Mouse (Mus musculus): ENCODE results near the gene Mrps2. TPM values are rescaled to one million over a fixed set of nuclear protein-coding genes. Genes with fewer than 3 reads are reported as not detected.

Mrps2 gene
- polyA plus RNA-seq (2015; fragmentation: Nextera tagmentation; extraction: Ambion mirVana) = 59.4 and 60.0 TPM in 2 replicates

- Histone ChIP-seq H3K9me3 (peaks cover 9% of the 10 kb centered on the region), H3K27me3 (peaks cover 10% of the 10 kb centered on the region), H3K9ac (peak within 1 kb of the TSS; percentile 98), H3K27ac (peak within 1 kb of the TSS; percentile 48), H3K4me2 (replicated peaks) (peak within 1 kb of the TSS; percentile 87), H3K36me3 (peaks cover 43% of the 10 kb centered on the region), H3K4me3 (peak within 1 kb of the TSS; percentile 93), H3K4me1 (peaks cover 20% of the 10 kb centered on the region)
- under 1% methylated on average over 52 of the region's 52 CpGs for WGBS
- peak; percentile 90 for ATAC-seq (ENCODE audit: low FRiP score, low read depth)
These were observed at the start of gene Mrps2 for GRCm38 (mm10) chr2:28467860-28468485. Gene Mrps2 (plus strand): TSS chr2:28468066.

DNA sequence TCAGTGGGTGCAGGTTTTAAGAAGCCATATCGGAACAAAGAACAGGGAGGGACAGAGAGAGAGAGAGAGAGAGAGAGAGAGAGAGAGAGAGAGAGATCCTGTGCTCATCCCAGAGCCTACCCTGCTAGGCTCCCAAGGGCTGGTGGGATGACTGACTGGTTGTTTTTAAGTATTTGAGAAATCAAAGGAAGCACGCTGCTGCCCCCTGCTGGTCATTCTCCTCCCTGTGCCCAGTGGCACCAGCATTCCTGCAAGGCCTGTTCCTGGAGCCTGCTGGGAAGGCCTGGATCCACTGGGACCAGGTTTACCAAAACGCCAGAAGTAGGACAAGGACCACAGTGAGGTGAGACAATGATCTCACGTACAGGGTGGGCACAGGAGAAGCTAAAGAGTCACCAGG, 48.0 kb upstream of the Mrps2 start:
- ATAC-seq (ENCODE audit: low FRiP score, low read depth) = no peak; the same call in 1 of the 2 replicates
- no peaks in the 10 kb centered on the region for H3K9me3 ChIP-seq
- H3K27ac ChIP-seq = no peak overlapping the region
- H3K4me3 ChIP-seq = no peak overlapping the region
- H3K27me3 ChIP-seq = no peaks in the 10 kb centered on the region
- H3K36me3 ChIP-seq = no peaks in the 10 kb centered on the region
- no peak overlapping the region for H3K4me2 ChIP-seq (replicated peaks)
- 15% methylated on average over 4 of the region's 4 CpGs for WGBS
- H3K4me1 ChIP-seq = peaks cover 11% of the 10 kb centered on the region
- H3K9ac ChIP-seq = no peak overlapping the region

DNA sequence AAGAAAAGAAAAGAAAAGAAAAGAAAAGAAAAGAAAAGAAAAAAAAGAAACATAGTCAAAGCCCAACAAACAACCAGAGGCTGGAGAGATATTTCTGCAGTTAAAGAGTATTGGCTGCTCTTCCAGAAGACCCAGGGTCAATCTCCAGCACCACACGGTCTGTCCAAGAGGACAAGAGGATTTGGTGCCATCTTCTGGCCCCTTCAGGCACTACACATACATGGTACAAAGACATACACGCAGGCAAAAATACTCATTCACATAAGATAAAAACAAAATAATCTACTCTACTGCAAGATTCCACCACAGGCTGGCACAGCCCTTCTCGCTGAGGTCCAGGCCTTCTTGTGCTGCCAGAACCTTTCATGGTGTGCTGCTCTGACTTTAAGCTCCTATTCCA, 44.7 kb upstream of the Mrps2 start:
- H3K4me1 ChIP-seq = peaks cover 7% of the 10 kb centered on the region; the same call in 1 of the 2 replicates
- no peak overlapping the region for H3K4me2 ChIP-seq (replicated peaks)
- no peak for ATAC-seq (ENCODE audit: low FRiP score, low read depth)
- WGBS = 39% methylated on average over 3 of the region's 3 CpGs
- H3K27me3 ChIP-seq = no peaks in the 10 kb centered on the region
- H3K4me3 ChIP-seq = no peak overlapping the region
- H3K9ac ChIP-seq = no peak overlapping the region
- no peaks in the 10 kb centered on the region for H3K9me3 ChIP-seq
- H3K27ac ChIP-seq = no peak overlapping the region
- no peaks in the 10 kb centered on the region for H3K36me3 ChIP-seq

- Histone ChIP-seq H3K27me3 (no peaks in the 10 kb centered on the region), H3K9me3 (no peaks in the 10 kb centered on the region), H3K27ac (no peak overlapping the region), H3K4me1 (peaks cover 7% of the 10 kb centered on the region; the same call in 1 of the 2 replicates), H3K36me3 (no peaks in the 10 kb centered on the region), H3K9ac (no peak overlapping the region), H3K4me2 (replicated peaks) (no peak overlapping the region), H3K4me3 (no peak overlapping the region)
- WGBS = 77% methylated on average over 6 of the region's 6 CpGs
- ATAC-seq (ENCODE audit: low FRiP score, low read depth) = no peak
These were observed 40.6 kb upstream of the Mrps2 start for GRCm38 (mm10) chr2:28427226-28427625.

- Histone ChIP-seq H3K27ac (no peak overlapping the region), H3K36me3 (no peaks in the 10 kb centered on the region), H3K27me3 (no peaks in the 10 kb centered on the region), H3K4me2 (replicated peaks) (no peak overlapping the region), H3K4me3 (no peak overlapping the region), H3K9me3 (no peaks in the 10 kb centered on the region), H3K4me1 (peaks cover 6% of the 10 kb centered on the region; the same call in 1 of the 2 replicates), H3K9ac (no peak overlapping the region)
- 48% methylated on average over 6 of the region's 6 CpGs for WGBS
- no peak for ATAC-seq (ENCODE audit: low FRiP score, low read depth)
These were observed 37.0 kb upstream of the Mrps2 start for GRCm38 (mm10) chr2:28430846-28431245.

GRCm38 (mm10) chr2:28432811-28433210, 35.1 kb upstream of the Mrps2 start:
- ATAC-seq (ENCODE audit: low FRiP score, low read depth) = no peak
- Histone ChIP-seq H3K36me3 (no peaks in the 10 kb centered on the region), H3K9me3 (no peaks in the 10 kb centered on the region), H3K27me3 (no peaks in the 10 kb centered on the region), H3K27ac (no peak overlapping the region; the same call in 1 of the 2 replicates), H3K4me2 (replicated peaks) (no peak overlapping the region), H3K9ac (no peak overlapping the region), H3K4me3 (no peak overlapping the region), H3K4me1 (peaks cover 6% of the 10 kb centered on the region; the same call in 1 of the 2 replicates)
- WGBS = 7% methylated on average over 1 of the region's 1 CpGs

- Histone ChIP-seq H3K27ac (no peak overlapping the region), H3K36me3 (no peaks in the 10 kb centered on the region), H3K9me3 (no peaks in the 10 kb centered on the region), H3K4me3 (no peak overlapping the region), H3K4me2 (replicated peaks) (no peak overlapping the region), H3K4me1 (peaks cover 6% of the 10 kb centered on the region; the same call in 1 of the 2 replicates), H3K27me3 (no peaks in the 10 kb centered on the region), H3K9ac (no peak overlapping the region)
- 39% methylated on average over 2 of the region's 2 CpGs for WGBS
- ATAC-seq (ENCODE audit: low FRiP score, low read depth) = no peak
These were observed 34.4 kb upstream of the Mrps2 start for GRCm38 (mm10) chr2:28433512-28433911.

GRCm38 (mm10) chr2:28435401-28435800, 32.5 kb upstream of the Mrps2 start:
- Histone ChIP-seq H3K36me3 (no peaks in the 10 kb centered on the region), H3K27ac (no peak overlapping the region), H3K9ac (no peak overlapping the region), H3K27me3 (no peaks in the 10 kb centered on the region), H3K4me2 (replicated peaks) (no peak overlapping the region), H3K4me1 (peaks cover 6% of the 10 kb centered on the region; the same call in 1 of the 2 replicates), H3K4me3 (no peak overlapping the region), H3K9me3 (no peaks in the 10 kb centered on the region)
- no peak for ATAC-seq (ENCODE audit: low FRiP score, low read depth)
- 89% methylated on average over 11 of the region's 11 CpGs for WGBS

DNA sequence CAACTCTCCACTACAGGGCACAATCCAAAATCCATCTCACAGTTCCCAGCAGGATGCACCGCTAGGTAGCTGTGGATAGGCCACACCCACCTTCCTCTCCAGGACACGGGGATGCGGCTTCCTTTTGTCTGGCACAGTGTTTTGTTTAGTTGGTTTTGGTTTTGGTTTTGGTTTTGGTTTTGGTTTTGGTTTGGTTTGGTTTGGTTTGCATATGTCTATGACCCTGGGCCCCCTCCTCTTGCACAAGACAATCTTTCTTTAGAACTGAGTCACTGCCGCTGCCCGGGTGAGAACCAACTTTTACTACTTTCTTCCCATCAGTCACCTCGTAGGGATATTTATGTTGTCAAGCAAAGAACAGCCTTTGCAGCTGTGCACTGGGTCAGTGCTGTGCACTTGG, 27.0 kb upstream of the Mrps2 start:
- no peak overlapping the region for H3K4me3 ChIP-seq
- H3K4me1 ChIP-seq = peaks cover 2% of the 10 kb centered on the region
- ATAC-seq (ENCODE audit: low FRiP score, low read depth) = no peak
- no peak overlapping the region for H3K27ac ChIP-seq
- WGBS = 66% methylated on average over 6 of the region's 6 CpGs
- H3K9me3 ChIP-seq = no peaks in the 10 kb centered on the region
- no peak overlapping the region for H3K4me2 ChIP-seq (replicated peaks)
- H3K36me3 ChIP-seq = no peaks in the 10 kb centered on the region
- H3K9ac ChIP-seq = no peak overlapping the region
- 0 out of 2 replicates have a peak, but pooled peaks cover 2% of the 10 kb centered on the region for H3K27me3 ChIP-seq

DNA sequence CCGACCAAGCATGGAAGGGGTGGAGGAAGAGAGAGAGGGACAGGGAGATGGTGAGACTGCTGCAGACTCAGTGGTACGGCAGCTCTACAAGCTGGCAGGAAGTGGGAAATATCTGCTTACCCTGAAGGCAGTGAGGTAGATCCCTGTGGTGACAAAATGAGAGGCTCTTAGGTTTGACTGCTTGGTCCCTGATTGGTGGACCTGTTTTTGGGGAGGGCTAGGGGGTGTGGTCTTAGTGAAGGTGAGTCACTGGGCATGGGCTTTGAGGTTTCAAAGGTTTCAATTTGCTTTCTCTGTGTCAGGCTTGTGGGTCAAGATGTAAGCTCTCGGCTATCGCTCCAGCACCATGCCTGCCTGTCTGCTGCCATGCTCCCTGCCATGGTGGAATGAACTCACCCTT, 22.8 kb upstream of the Mrps2 start:
- 77% methylated on average over 4 of the region's 4 CpGs for WGBS
- no peak for ATAC-seq (ENCODE audit: low FRiP score, low read depth)
- no peak overlapping the region for H3K4me2 ChIP-seq (replicated peaks)

DNA sequence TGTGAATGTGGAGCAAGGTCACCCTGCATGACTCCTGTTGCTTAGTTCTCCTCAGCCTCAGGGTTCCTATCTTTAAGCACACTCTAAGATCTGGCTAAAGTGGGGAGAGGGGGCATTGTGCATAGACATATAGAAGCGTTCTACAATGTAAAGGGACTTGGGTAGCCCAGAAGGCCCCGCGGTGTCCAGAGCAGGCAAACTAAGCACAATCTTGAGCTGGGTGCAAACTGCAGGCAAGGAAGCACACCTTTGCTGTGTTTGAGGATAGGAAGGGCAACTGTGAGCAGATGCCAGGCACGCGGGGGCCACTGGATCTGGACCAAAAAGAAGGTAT, 21.7 kb upstream of the Mrps2 start:
- H3K27ac ChIP-seq = peak overlapping the region; percentile 70; the same call in 1 of the 2 replicates
- peak overlapping the region; percentile 92 for H3K4me2 ChIP-seq (replicated peaks)
- no peaks in the 10 kb centered on the region for H3K9me3 ChIP-seq
- 0 out of 2 replicates have a peak, but pooled peaks have one; percentile 13 for ATAC-seq (ENCODE audit: low FRiP score, low read depth)
- H3K4me1 ChIP-seq = peaks cover 15% of the 10 kb centered on the region
- H3K36me3 ChIP-seq = peaks cover 20% of the 10 kb centered on the region
- WGBS = 4% methylated on average over 5 of the region's 5 CpGs
- H3K27me3 ChIP-seq = 0 out of 2 replicates have a peak, but pooled peaks cover 2% of the 10 kb centered on the region
- H3K9ac ChIP-seq = peak overlapping the region; percentile 88
- peak overlapping the region; percentile 77 for H3K4me3 ChIP-seq

More for the DNA sequence above, 22.8 kb upstream of the Mrps2 start:
- Histone ChIP-seq H3K9me3 (no peaks in the 10 kb centered on the region), H3K27ac (no peak overlapping the region), H3K27me3 (0 out of 2 replicates have a peak, but pooled peaks cover 2% of the 10 kb centered on the region), H3K9ac (no peak overlapping the region), H3K4me3 (no peak overlapping the region), H3K4me1 (peaks cover 15% of the 10 kb centered on the region), H3K36me3 (peaks cover 10% of the 10 kb centered on the region)

GRCm38 (mm10) chr2:28446515-28447314, 21.2 kb upstream of the Mrps2 start, which contains the start of gene Ppp1r26:
Gene Ppp1r26 (plus strand): TSS chr2:28446800.
- no peaks in the 10 kb centered on the region for H3K9me3 ChIP-seq
- H3K4me1 ChIP-seq = peaks cover 15% of the 10 kb centered on the region
- H3K27me3 ChIP-seq = 0 out of 2 replicates have a peak, but pooled peaks cover 2% of the 10 kb centered on the region
- H3K27ac ChIP-seq = peak within 1 kb of the TSS; percentile 70; the same call in 1 of the 2 replicates
- under 1% methylated on average over 96 of the region's 118 CpGs for WGBS
- H3K4me3 ChIP-seq = peak within 1 kb of the TSS; percentile 77
- peaks cover 26% of the 10 kb centered on the region for H3K36me3 ChIP-seq
- H3K9ac ChIP-seq = peak within 1 kb of the TSS; percentile 88
- ATAC-seq (ENCODE audit: low FRiP score, low read depth) = peak; percentile 49; the same call in 1 of the 2 replicates
- H3K4me2 ChIP-seq (replicated peaks) = peak within 1 kb of the TSS; percentile 92
